Mouse (Mus musculus) embryonic facial prominence, embryonic 14.5 days (tissue): ENCODE results near the gene Ak6. TPM values are rescaled to one million over a fixed set of nuclear protein-coding genes. Genes with fewer than 3 reads are reported as not detected.

ENCODE experiments used
- ATAC-seq: fragments of 200-750 bp; cut with Nextera tagmentation; 2 replicates; pipeline ENCODE4 v1.8.0; 2017; ENCODE audit warnings: low read depth, moderate number of reproducible peaks, moderate TSS enrichment
- DNase-seq: peaks from one replicate; pipeline ENCODE4 v3.0.0-alpha.2; 2015; ENCODE audit warnings: low spot score
- H3K27ac ChIP-seq: fragments of 300-500 bp; sonication (generic); replicated peaks from 2 replicates; pipeline ENCODE4 v1.5.1; 2014; ENCODE audit warnings: low read depth, mild to moderate bottlenecking, low read length, moderate library complexity
- H3K27me3 ChIP-seq: fragments of 300-500 bp; sonication (generic); replicated peaks from 2 replicates; pipeline ENCODE4 v1.6.1; 2014; ENCODE audit warnings: low read length; ENCODE audit not compliant: control insufficient read depth, insufficient read depth
- H3K36me3 ChIP-seq: fragments of 300-500 bp; sonication (generic); 2 replicates; pipeline ENCODE4 v1.6.1; 2014; ENCODE audit warnings: low read length, mixed read lengths; ENCODE audit not compliant: control insufficient read depth, insufficient read depth
- H3K4me1 ChIP-seq: fragments of 300-500 bp; sonication (generic); 2 replicates; pipeline ENCODE4 v1.6.1; 2014; ENCODE audit warnings: antibody characterized with exemption, low read length; ENCODE audit not compliant: control insufficient read depth, insufficient read depth
- H3K4me2 ChIP-seq: fragments of 300-500 bp; sonication (generic); 2 replicates; pipeline ENCODE4 v1.6.1; 2014; ENCODE audit warnings: low read depth, mild to moderate bottlenecking, low read length, moderate library complexity, mixed read lengths
- H3K4me3 ChIP-seq: fragments of 300-500 bp; sonication (generic); 2 replicates; pipeline ENCODE4 v1.5.1; 2014; ENCODE audit warnings: low read depth, mild to moderate bottlenecking, low read length
- H3K9ac ChIP-seq: fragments of 300-500 bp; sonication (generic); 2 replicates; pipeline ENCODE4 v1.6.1; 2014; ENCODE audit warnings: low read depth, mild to moderate bottlenecking, low read length, moderate library complexity, mixed read lengths
- H3K9me3 ChIP-seq: fragments of 300-500 bp; sonication (generic); 2 replicates; pipeline ENCODE4 v1.6.1; 2016; ENCODE audit warnings: low read length; ENCODE audit not compliant: control insufficient read depth
- WGBS: fragments of 180-500 bp; shearing (Covaris S2); extraction: QIAGEN DNeasy Blood & Tissue Kit; methylation state at CpG from one replicate; pipeline ENCODE4 v1.1.7; 2014; 5-methylcytosine and 5-hydroxymethylcytosine counted together
- polyA plus RNA-seq: library from polyadenylated mRNA; unstranded; fragments of >200 nt; fragmentation: Nextera tagmentation; extraction: Ambion mirVana; gene quantifications from 2 replicates; pipeline ENCODE4 v1.2.1, GENCODE M21; 2014

Gene Ak6
- polyA plus RNA-seq, 1 experiment from 2014 or later: 257 TPM

DNA sequence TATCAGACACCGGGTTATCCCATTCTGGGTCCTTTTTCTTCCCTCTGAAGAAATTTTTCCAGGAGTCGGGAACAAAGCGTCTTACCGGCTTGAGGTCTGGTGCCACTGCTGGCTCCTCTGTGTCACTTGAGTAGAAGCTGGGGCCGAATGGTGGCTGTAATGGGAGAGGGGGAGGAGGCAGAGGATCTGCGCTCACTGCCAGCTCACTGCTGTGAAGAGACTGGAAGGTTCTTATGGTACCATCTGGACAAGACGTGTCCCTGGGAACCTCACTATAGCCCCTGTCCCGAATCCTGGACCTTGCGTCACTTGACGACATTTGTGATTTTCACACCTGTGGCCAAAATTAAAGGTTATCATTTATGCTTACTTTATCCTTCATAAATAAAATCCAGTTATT lies 38.5 kb upstream of the Ak6 start:
- H3K27ac ChIP-seq: no peak overlapping the region
- no peaks in the 10 kb centered on the region for H3K9me3 ChIP-seq
- H3K27me3 ChIP-seq: peaks cover 16% of the 10 kb centered on the region
- no peaks in the 10 kb centered on the region for H3K4me1 ChIP-seq
- H3K4me2 ChIP-seq: no peak overlapping the region
- no peak overlapping the region for H3K9ac ChIP-seq
- no peak overlapping the region for H3K4me3 ChIP-seq
- ATAC-seq (no peak), DNase-seq (no peak)
- WGBS: 94% methylated on average over 10 of the region's 10 CpGs
- peaks cover 8% of the 10 kb centered on the region for H3K36me3 ChIP-seq

- no peak overlapping the region for H3K9ac ChIP-seq
- no peak overlapping the region for H3K4me2 ChIP-seq
- H3K4me3 ChIP-seq: no peak overlapping the region
- H3K4me1 ChIP-seq: no peaks in the 10 kb centered on the region
- 50% methylated on average over 2 of the region's 2 CpGs for WGBS
- H3K27ac ChIP-seq: no peak overlapping the region
- DNase-seq (peak; percentile 8), ATAC-seq (no peak)
- H3K27me3 ChIP-seq: peaks cover 22% of the 10 kb centered on the region
- peaks cover 14% of the 10 kb centered on the region for H3K36me3 ChIP-seq
- no peaks in the 10 kb centered on the region for H3K9me3 ChIP-seq
Measured at GRCm38 (mm10) chr13:100612903-100613302, 37.9 kb upstream of the Ak6 start.

- no peaks in the 10 kb centered on the region for H3K9me3 ChIP-seq
- peak within 1 kb of the TSS; percentile 64 for H3K9ac ChIP-seq
- H3K36me3 ChIP-seq: peaks cover 42% of the 10 kb centered on the region
- H3K4me1 ChIP-seq: no peaks in the 10 kb centered on the region
- WGBS: 7% methylated on average over 37 of the region's 77 CpGs
- peak within 1 kb of the TSS; percentile 56 for H3K4me3 ChIP-seq
- H3K27me3 ChIP-seq: peaks cover 23% of the 10 kb centered on the region
- ATAC-seq (peak; percentile 87), DNase-seq (peak; percentile 38)
- H3K27ac ChIP-seq: peak within 1 kb of the TSS; percentile 10; the same call in 1 of the 2 replicates
- H3K4me2 ChIP-seq: peak within 1 kb of the TSS; percentile 87
Measured at GRCm38 (mm10) chr13:100616181-100617087, 34.3 kb upstream of the Ak6 start, which contains the start of gene Marveld2. Gene Marveld2, minus strand, starts transcription at chr13:100616971.

- no peak overlapping the region for H3K27ac ChIP-seq
- H3K9ac ChIP-seq: no peak overlapping the region
- H3K36me3 ChIP-seq: peaks cover 46% of the 10 kb centered on the region
- no peaks in the 10 kb centered on the region for H3K4me1 ChIP-seq
- 81% methylated on average over 13 of the region's 13 CpGs for WGBS
- H3K27me3 ChIP-seq: peaks cover 23% of the 10 kb centered on the region
- no peak overlapping the region; the same call in 1 of the 2 replicates for H3K4me2 ChIP-seq
- H3K4me3 ChIP-seq: no peak overlapping the region
- no peak for DNase-seq
- no peaks in the 10 kb centered on the region for H3K9me3 ChIP-seq
- ATAC-seq: no peak
Measured at GRCm38 (mm10) chr13:100617583-100617982, 33.2 kb upstream of the Ak6 start.

DNA sequence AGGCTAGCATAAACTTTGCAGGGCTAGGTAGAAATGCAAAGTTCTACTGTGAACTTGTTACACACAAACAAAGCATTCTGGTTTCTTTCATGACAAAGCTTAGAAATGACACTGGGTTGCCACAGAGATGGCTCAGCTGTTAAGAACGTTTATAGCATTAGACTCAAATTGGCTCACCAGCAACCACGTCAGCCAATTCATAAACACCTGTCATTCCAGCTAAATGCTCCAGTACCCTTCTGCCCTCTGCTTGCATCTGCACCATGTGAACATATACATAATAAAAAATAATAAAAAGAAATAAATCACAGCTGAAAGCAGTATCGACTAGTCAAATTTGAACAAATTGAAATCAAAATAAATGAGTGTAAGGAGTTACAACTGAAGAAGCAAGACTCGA lies 28.5 kb upstream of the Ak6 start:
- H3K9ac ChIP-seq: no peak overlapping the region
- no peak for ATAC-seq
- H3K4me2 ChIP-seq: no peak overlapping the region
- H3K36me3 ChIP-seq: peaks cover 82% of the 10 kb centered on the region
- no peaks in the 10 kb centered on the region for H3K9me3 ChIP-seq
- H3K4me1 ChIP-seq: no peaks in the 10 kb centered on the region
- WGBS: 78% methylated on average over 4 of the region's 4 CpGs
- no peak for DNase-seq
- H3K4me3 ChIP-seq: no peak overlapping the region
- H3K27ac ChIP-seq: no peak overlapping the region
- H3K27me3 ChIP-seq: peaks cover 7% of the 10 kb centered on the region; the same call in 1 of the 2 replicates

GRCm38 (mm10) chr13:100634106-100634691 lies 16.6 kb upstream of the Ak6 start:
- Histone ChIP-seq H3K4me1 (no peaks in the 10 kb centered on the region), H3K27me3 (no peaks in the 10 kb centered on the region), H3K36me3 (peaks cover 73% of the 10 kb centered on the region), H3K27ac (no peak overlapping the region), H3K4me3 (no peak overlapping the region), H3K4me2 (no peak overlapping the region), H3K9ac (no peak overlapping the region), H3K9me3 (no peaks in the 10 kb centered on the region)
- WGBS: 97% methylated on average over 3 of the region's 3 CpGs
- ATAC-seq (no peak), DNase-seq (no peak)

- Histone ChIP-seq H3K27me3 (no peaks in the 10 kb centered on the region), H3K9me3 (no peaks in the 10 kb centered on the region), H3K4me1 (no peaks in the 10 kb centered on the region), H3K36me3 (peaks cover 86% of the 10 kb centered on the region), H3K4me2 (no peak overlapping the region), H3K9ac (no peak overlapping the region), H3K4me3 (no peak overlapping the region), H3K27ac (no peak overlapping the region)
- 89% methylated on average over 4 of the region's 4 CpGs for WGBS
- no peak for ATAC-seq
- no peak for DNase-seq
Measured at GRCm38 (mm10) chr13:100642471-100643209, 8.1 kb upstream of the Ak6 start.

GRCm38 (mm10) chr13:100648223-100648622 lies 2.6 kb upstream of the Ak6 start:
- 95% methylated on average over 8 of the region's 8 CpGs for WGBS
- no peaks in the 10 kb centered on the region for H3K27me3 ChIP-seq

More at GRCm38 (mm10) chr13:100648223-100648622, 2.6 kb upstream of the Ak6 start:
- Histone ChIP-seq H3K9ac (no peak overlapping the region), H3K4me1 (peaks cover 7% of the 10 kb centered on the region), H3K27ac (no peak overlapping the region), H3K4me3 (no peak overlapping the region), H3K9me3 (no peaks in the 10 kb centered on the region), H3K4me2 (no peak overlapping the region), H3K36me3 (peaks cover 50% of the 10 kb centered on the region)
- ATAC-seq: no peak
- DNase-seq: no peak
